Mouse (Mus musculus) hindbrain, postnatal 0 days (tissue): ENCODE measurements around the gene Kcnb1. TPM values are rescaled to one million over a fixed set of nuclear protein-coding genes. Genes with fewer than 3 reads are reported as not detected.
A peak's percentile ranks its signal among the peaks of the same experiment; 100 is the strongest.

Experiments used
- ATAC-seq: fragments of 200-750 bp; cut with Nextera tagmentation; 2 replicates; pipeline ENCODE4 v1.8.0; 2017; ENCODE audit warnings: mild to moderate bottlenecking, moderate TSS enrichment, moderate library complexity
- DNase-seq: peaks from one replicate; pipeline ENCODE4 v3.0.0-alpha.2; 2015; ENCODE audit warnings: low spot score
- H3K27ac ChIP-seq: fragments of 300-500 bp; sonication (generic); 2 replicates; pipeline ENCODE4 v1.5.1; 2014; ENCODE audit warnings: mild to moderate bottlenecking
- H3K27me3 ChIP-seq: fragments of 300-500 bp; sonication (generic); 2 replicates; pipeline ENCODE4 v1.6.1; 2014; ENCODE audit warnings: low read length, mixed read lengths; ENCODE audit not compliant: insufficient read depth
- H3K36me3 ChIP-seq: fragments of 300-500 bp; sonication (generic); 2 replicates; pipeline ENCODE4 v1.6.1; 2014; ENCODE audit warnings: low read length, mixed read lengths; ENCODE audit not compliant: insufficient read depth
- H3K4me1 ChIP-seq: fragments of 300-500 bp; sonication (generic); 2 replicates; pipeline ENCODE4 v1.6.1; 2014; ENCODE audit warnings: antibody characterized with exemption, low read length, mixed read lengths; ENCODE audit not compliant: insufficient read depth
- H3K4me2 ChIP-seq: fragments of 300-500 bp; sonication (generic); 2 replicates; pipeline ENCODE4 v1.6.1; 2014; ENCODE audit warnings: low read depth, mild to moderate bottlenecking, low read length, moderate library complexity, mixed read lengths
- H3K4me3 ChIP-seq: fragments of 300-500 bp; sonication (generic); 2 replicates; pipeline ENCODE4 v1.5.1; 2014; ENCODE audit warnings: low read length
- H3K9ac ChIP-seq: fragments of 300-500 bp; sonication (generic); replicated peaks from 2 replicates; pipeline ENCODE4 v1.6.1; 2014; ENCODE audit warnings: mild to moderate bottlenecking, low read length, moderate library complexity, mixed read lengths
- H3K9me3 ChIP-seq: fragments of 300-500 bp; sonication (generic); 2 replicates; pipeline ENCODE4 v1.6.1; 2016; ENCODE audit warnings: low read length, mixed read lengths
- CTCF ChIP-seq: IDR thresholded peaks from 2 replicates; pipeline ENCODE4 v1.5.1; 2016; ENCODE audit warnings: antibody characterized with exemption, control low read depth, low read depth
- WGBS: fragments of 180-500 bp; shearing (Covaris S2); extraction: QIAGEN DNeasy Blood & Tissue Kit; methylation state at CpG from one replicate; pipeline ENCODE4 v1.1.7; 2014; 5-methylcytosine and 5-hydroxymethylcytosine counted together
- polyA plus RNA-seq: library from polyadenylated mRNA; unstranded; fragments of >200 nt; fragmentation: Nextera tagmentation; extraction: Ambion mirVana; gene quantifications from 2 replicates; pipeline ENCODE4 v1.2.1, GENCODE M21; 2015
- total RNA-seq: library from RNA; depleted of rRNA; stranded (reverse); fragments of >200 nt; gene quantifications from 2 replicates; pipeline ENCODE4 v1.2.3, GENCODE M21; 2014

Gene Kcnb1
- total and polyA plus RNA-seq, 2 experiments from 2014 or later: 5.1 to 21.5 TPM

- 28% methylated on average over 5 of the region's 5 CpGs for WGBS
- H3K4me2 ChIP-seq: no peak overlapping the region
- no peak overlapping the region for H3K4me3 ChIP-seq
- peaks cover 10% of the 10 kb centered on the region; the same call in 1 of the 2 replicates for H3K4me1 ChIP-seq
- no peak overlapping the region for H3K9ac ChIP-seq
- no peaks in the 10 kb centered on the region for H3K9me3 ChIP-seq
- no peaks in the 10 kb centered on the region for H3K36me3 ChIP-seq
- no peak for DNase-seq
- TF ChIP-seq CTCF: no peak
- no peak for ATAC-seq
- H3K27ac ChIP-seq: no peak overlapping the region
- H3K27me3 ChIP-seq: no peaks in the 10 kb centered on the region
Measured at GRCm38 (mm10) chr2:167158780-167159179, 31.2 kb downstream of the Kcnb1 start.

- ATAC-seq (0 out of 2 replicates have a peak, but pooled peaks have one; percentile 35), DNase-seq (no peak)
- Histone ChIP-seq H3K36me3 (no peaks in the 10 kb centered on the region), H3K4me2 (no peak overlapping the region), H3K4me1 (peaks cover 10% of the 10 kb centered on the region; the same call in 1 of the 2 replicates), H3K27me3 (no peaks in the 10 kb centered on the region), H3K9me3 (no peaks in the 10 kb centered on the region), H3K27ac (no peak overlapping the region), H3K4me3 (no peak overlapping the region), H3K9ac (no peak overlapping the region)
- 27% methylated on average over 9 of the region's 9 CpGs for WGBS
- TF ChIP-seq CTCF: peak; percentile 7; the same call in 1 of the 2 replicates
Measured at GRCm38 (mm10) chr2:167156118-167156715, 33.7 kb downstream of the Kcnb1 start.

GRCm38 (mm10) chr2:167155541-167155973, 34.4 kb downstream of the Kcnb1 start:
- no peak overlapping the region for H3K4me2 ChIP-seq
- H3K36me3 ChIP-seq: no peaks in the 10 kb centered on the region
- no peak overlapping the region for H3K4me3 ChIP-seq
- no peak for TF ChIP-seq CTCF
- DNase-seq (peak; percentile 34), ATAC-seq (peak; percentile 61)
- no peak overlapping the region for H3K27ac ChIP-seq
- 33% methylated on average over 4 of the region's 4 CpGs for WGBS
- H3K27me3 ChIP-seq: no peaks in the 10 kb centered on the region
- H3K9ac ChIP-seq: no peak overlapping the region
- H3K4me1 ChIP-seq: peaks cover 10% of the 10 kb centered on the region; the same call in 1 of the 2 replicates
- H3K9me3 ChIP-seq: no peaks in the 10 kb centered on the region

GRCm38 (mm10) chr2:167150880-167151279, 39.1 kb downstream of the Kcnb1 start:
- Histone ChIP-seq H3K9me3 (no peaks in the 10 kb centered on the region), H3K27me3 (no peaks in the 10 kb centered on the region), H3K36me3 (no peaks in the 10 kb centered on the region), H3K4me2 (no peak overlapping the region), H3K4me3 (no peak overlapping the region), H3K27ac (no peak overlapping the region), H3K4me1 (peaks cover 7% of the 10 kb centered on the region; the same call in 1 of the 2 replicates), H3K9ac (no peak overlapping the region)
- TF ChIP-seq CTCF: no peak
- no peak for ATAC-seq
- no peak for DNase-seq
- WGBS: 91% methylated on average over 6 of the region's 6 CpGs

- no peak for ATAC-seq
- H3K27ac ChIP-seq: no peak overlapping the region
- no peak overlapping the region for H3K4me3 ChIP-seq
- H3K36me3 ChIP-seq: no peaks in the 10 kb centered on the region
- TF ChIP-seq CTCF: no peak
- H3K27me3 ChIP-seq: no peaks in the 10 kb centered on the region
- no peak for DNase-seq
- WGBS: 93% methylated on average over 7 of the region's 7 CpGs
- H3K9ac ChIP-seq: no peak overlapping the region
- H3K4me2 ChIP-seq: no peak overlapping the region
- H3K9me3 ChIP-seq: no peaks in the 10 kb centered on the region
- no peaks in the 10 kb centered on the region for H3K4me1 ChIP-seq
Measured at GRCm38 (mm10) chr2:167150135-167150534, 39.8 kb downstream of the Kcnb1 start.

GRCm38 (mm10) chr2:167149035-167149434, 40.9 kb downstream of the Kcnb1 start:
- no peak overlapping the region for H3K4me3 ChIP-seq
- no peak for DNase-seq
- peaks cover 6% of the 10 kb centered on the region; the same call in 1 of the 2 replicates for H3K4me1 ChIP-seq
- WGBS: 93% methylated on average over 6 of the region's 6 CpGs
- H3K9me3 ChIP-seq: no peaks in the 10 kb centered on the region
- no peaks in the 10 kb centered on the region for H3K27me3 ChIP-seq
- no peak overlapping the region for H3K27ac ChIP-seq
- H3K4me2 ChIP-seq: no peak overlapping the region
- H3K9ac ChIP-seq: no peak overlapping the region
- no peaks in the 10 kb centered on the region for H3K36me3 ChIP-seq
- no peak for TF ChIP-seq CTCF
- no peak for ATAC-seq

GRCm38 (mm10) chr2:167147708-167148107, 42.2 kb downstream of the Kcnb1 start:
- H3K9ac ChIP-seq: no peak overlapping the region
- ATAC-seq (no peak), DNase-seq (no peak)
- no peaks in the 10 kb centered on the region for H3K36me3 ChIP-seq
- no peaks in the 10 kb centered on the region for H3K27me3 ChIP-seq
- no peak overlapping the region for H3K4me3 ChIP-seq
- H3K4me2 ChIP-seq: no peak overlapping the region
- no peak for TF ChIP-seq CTCF
- 82% methylated on average over 8 of the region's 8 CpGs for WGBS
- H3K4me1 ChIP-seq: peaks cover 6% of the 10 kb centered on the region; the same call in 1 of the 2 replicates
- no peaks in the 10 kb centered on the region for H3K9me3 ChIP-seq
- no peak overlapping the region for H3K27ac ChIP-seq
